Mouse (Mus musculus) fibroblast of lung, adult 2 months (primary cell): ENCODE results near the gene Rasl10b.
A peak's percentile ranks its signal among the peaks of the same experiment; 100 is the strongest.

ENCODE experiments used
- DNase-seq: peaks from one replicate; pipeline ENCODE4 v3.0.0-alpha.2; 2011; ENCODE audit warnings: low read depth

Gene Rasl10b

GRCm38 (mm10) chr11:83432533-83432932, 23.6 kb downstream of the Rasl10b start:
- no peak for DNase-seq

- DNase-seq = no peak
Observed at GRCm38 (mm10) chr11:83437377-83437776, 28.4 kb downstream of the Rasl10b start, which contains the start of gene 1700020L24Rik. TSS of gene 1700020L24Rik (plus strand) at chr11:83437677.

DNA sequence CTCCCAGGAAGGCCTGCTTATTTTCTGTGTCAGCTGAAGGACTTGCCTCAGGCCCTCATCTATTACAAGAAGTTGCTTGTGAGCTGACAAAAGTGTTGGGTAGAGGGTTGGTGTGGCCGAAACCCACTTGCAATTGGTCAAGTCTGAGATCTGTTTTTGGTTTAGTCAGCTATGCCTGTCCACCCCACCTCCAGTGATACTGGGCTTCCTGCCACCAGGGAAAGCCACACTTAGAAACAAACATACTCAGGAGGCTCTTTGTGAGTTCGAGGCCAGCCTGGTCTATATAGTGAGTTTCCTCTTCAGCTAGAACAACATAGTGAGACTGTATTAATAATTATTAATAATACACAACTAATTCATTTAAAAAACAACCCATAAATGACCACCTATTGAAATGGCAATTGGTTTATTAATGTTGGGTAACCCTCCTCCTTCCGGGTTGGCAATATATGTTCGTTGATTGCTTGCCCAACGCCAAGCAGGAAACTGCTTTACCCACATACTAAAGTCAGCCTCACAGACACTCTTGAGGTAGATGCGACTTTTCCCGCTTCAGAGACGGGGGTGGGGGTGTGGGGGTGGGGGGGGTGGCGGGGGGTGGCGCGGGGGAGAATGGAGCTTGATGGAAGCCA, 30.6 kb downstream of the Rasl10b start:
- no peak for DNase-seq

DNA sequence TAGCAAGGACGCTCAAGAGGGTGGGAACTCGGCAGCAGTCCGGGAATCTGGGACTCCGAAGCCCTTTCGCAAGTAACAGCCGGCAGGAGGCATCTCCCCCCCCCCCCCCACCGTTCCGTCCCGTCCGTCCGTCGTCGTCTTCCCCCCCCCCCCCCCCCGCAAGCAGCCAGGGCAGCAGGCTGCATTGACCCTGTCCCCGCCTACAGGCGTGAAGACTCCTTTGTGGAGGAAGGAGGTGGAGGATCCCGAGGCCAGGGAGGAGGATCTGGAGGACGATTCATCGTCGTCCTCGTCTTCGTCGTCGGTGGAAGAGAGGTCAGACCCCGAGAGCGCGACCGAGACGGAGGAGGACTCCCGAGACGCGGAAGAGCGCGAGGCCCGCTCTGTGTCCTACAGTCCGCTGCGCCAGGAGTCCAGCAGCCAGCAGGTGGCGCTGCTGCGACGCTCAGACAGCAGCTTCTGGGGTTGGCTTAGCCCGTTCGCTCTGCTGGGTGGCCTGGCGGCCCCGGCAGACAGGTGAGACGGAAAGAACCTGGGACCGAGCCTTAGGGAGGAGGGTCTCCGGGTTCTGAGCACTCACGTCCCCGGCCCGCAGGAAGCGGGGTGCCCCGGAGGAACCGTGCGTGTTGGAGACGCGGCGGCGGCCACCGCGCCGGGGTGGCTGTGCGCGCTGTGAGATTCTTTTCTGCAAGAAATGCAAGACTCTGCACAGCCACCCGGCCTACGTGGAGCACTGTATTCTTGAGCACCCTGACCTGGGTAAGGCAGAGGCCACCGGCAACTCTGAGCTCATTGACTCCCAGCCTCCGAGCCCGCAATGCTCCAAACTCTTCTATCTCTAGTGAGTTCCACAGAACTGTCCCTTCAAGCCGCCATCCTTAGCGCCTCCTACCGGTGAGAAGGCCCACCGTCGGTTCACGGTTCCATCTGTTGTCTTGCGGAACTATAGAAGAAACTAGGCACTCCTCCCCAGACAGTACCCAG, 31.4 kb downstream of the Rasl10b start:
- DNase-seq = no peak

- DNase-seq = no peak
Observed at GRCm38 (mm10) chr11:83441235-83441634, 32.3 kb downstream of the Rasl10b start.

DNA sequence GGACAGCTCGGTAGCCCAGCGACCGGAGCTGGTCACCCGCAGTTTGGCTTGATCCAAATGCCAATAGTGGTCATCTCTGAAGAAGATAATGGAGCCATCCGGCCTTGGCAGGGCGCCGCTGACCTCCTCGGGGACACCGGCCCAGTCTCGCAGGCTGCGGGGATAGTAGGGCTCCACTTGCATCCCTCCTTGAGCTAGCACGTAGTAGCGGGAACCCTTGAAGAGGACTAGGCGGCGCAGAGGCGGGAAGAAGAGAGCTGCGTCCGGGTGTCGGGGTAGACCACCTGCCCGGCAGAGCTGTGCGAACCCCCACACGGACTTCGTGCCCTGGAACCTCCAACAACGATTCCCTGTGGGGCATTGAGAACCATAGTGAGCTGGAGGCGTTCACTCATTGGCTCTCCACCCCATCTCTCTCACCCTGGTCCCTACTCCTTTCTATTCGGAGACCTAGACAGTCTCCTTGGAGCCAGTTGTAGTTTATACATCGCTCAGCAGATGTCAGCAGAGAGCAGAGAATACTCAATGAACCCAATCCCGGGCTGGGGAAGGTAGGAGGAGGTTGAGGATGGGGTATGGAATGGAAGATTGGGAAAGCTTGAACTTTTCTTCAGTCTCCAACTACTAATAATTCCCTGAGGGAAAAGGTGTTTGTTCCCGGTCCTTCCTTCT, 33.8 kb downstream of the Rasl10b start:
- no peak for DNase-seq

GRCm38 (mm10) chr11:83443824-83444223, 34.9 kb downstream of the Rasl10b start:
- DNase-seq = no peak

DNA sequence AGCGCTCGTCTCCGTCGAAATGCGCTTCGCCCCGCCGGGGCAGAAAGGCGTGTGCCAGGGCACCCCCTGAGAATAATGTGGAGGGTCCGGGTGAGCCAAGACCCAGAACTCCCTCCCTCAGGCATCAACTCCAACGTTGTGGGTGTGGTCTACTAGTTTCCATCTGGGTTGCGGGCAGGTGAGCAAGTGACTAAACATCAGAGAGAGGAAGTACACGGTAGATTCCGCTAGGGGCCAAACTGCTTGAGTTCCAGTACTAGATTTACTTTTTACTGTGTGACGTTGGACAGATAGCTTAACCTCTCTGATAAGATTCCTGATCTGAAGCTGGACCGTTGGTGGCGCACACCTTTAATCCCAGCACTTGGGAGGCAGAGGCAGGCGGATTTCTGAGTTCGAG, 36.1 kb downstream of the Rasl10b start:
- DNase-seq = no peak

DNA sequence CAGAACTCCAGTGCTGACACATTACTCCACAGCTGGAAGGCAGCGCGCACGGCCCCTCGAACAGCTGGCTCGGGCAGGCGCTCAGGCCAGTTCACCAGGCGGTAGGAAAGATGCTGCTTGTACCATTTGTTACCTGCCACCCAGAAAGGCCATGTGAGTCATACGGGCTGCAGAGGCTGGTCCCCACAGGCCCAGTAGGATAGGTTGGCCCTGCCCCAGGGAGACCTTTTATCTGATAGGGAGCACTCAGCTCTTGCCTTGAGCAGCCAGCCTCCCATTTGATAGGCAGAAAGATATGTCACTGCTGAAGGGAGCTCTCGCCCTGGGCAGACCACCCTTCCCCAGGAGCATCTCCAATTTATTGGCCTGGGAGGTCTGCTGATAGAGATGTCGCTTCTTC, 38.7 kb downstream of the Rasl10b start:
- DNase-seq = no peak

GRCm38 (mm10) chr11:83448021-83448926, 39.3 kb downstream of the Rasl10b start:
- no peak for DNase-seq

DNA sequence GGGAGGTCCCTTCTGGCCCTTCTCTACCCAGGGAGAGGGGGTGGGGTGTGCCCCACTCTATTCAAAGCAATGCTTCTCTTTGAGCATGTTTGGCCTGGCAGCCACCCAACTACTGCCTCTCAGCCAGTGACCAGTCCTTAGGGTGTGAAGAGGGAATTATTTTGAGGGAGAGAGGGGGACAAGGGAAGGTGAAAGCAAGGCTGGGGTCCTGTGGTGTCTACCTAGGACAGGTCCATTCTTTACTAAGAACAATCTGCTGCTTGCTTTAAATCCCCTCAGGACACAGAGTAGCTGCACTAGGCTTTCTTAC, 39.9 kb downstream of the Rasl10b start:
- no peak for DNase-seq

GRCm38 (mm10) chr11:83449298-83449697, 40.4 kb downstream of the Rasl10b start:
- no peak for DNase-seq

DNA sequence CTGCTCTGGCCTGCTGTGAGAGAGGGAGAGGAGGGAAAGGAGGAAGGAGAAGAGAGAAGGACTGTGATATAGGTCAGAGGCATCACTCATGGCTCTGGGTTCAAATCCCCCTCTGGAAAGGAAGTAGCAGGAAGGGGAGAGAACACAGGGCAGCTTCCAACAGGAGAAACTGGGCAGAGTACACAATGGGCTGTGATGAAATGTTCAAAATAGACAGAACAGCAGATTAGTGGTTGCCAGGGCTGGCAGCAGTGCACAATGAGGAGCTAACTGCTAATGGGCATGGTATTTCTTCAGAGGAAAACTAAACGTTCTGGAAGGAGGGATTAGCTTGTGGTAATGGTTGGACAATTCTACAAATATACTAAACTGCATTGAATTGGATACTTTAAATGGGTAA, 41.6 kb downstream of the Rasl10b start:
- no peak for DNase-seq

- DNase-seq = no peak
Observed at GRCm38 (mm10) chr11:83451281-83451680, 42.3 kb downstream of the Rasl10b start.

DNA sequence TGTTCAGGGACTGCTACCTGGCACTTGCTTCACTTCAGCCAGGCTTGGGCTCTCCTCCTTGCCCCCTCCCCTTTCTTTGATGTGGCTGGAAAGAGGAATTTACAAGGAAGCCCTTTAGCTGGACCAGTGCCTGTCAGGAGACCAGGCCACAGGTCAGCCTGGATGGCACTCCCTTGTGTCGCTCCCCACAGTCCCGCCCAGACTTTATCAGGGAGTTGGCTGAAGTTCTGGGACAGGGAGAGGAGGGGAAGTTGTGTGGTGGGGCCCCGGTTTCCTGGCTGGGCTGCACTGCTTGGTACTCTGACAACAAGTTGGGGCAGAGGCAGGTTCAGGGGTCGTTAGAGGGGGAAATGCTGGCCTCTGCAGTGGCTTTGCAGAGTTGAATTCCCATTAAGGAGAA, 45.6 kb downstream of the Rasl10b start:
- no peak for DNase-seq

GRCm38 (mm10) chr11:83455608-83456007, 46.7 kb downstream of the Rasl10b start:
- no peak for DNase-seq

- DNase-seq = no peak
Observed at GRCm38 (mm10) chr11:83457257-83457656, 48.3 kb downstream of the Rasl10b start.

DNA sequence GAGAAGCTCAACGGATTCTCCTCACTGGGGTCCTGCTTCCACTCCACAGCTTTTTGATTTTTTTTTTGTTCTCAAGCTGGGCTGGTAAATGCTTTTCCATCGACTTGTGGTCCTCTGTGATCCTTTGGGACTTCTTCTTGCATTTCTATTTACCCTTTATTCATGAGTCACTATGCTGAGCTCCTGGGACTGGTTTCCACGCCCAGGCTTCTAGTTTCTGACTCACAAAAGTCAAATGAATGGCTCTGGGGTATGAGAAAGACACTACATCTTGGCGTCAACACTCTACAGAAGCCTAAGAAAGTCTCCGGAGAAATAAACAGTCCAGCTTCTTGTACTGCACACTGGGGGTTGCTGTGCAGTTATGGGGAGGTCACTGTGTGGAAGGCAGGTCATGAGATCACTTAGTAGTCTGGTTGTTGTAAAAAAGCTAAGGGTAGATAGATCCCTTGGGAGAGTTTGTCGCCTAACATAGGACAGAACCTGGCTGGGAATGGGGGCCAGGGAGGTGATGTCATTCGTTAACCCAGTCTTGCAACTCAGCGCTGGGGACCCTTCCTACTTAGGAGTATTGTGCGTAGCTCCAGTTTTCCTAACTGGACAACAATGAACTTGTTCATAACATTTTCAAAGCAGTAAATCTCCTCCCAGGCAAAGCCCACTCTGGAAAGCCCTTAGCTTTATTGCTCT, 49.1 kb downstream of the Rasl10b start:
- DNase-seq = peak; percentile 93

DNA sequence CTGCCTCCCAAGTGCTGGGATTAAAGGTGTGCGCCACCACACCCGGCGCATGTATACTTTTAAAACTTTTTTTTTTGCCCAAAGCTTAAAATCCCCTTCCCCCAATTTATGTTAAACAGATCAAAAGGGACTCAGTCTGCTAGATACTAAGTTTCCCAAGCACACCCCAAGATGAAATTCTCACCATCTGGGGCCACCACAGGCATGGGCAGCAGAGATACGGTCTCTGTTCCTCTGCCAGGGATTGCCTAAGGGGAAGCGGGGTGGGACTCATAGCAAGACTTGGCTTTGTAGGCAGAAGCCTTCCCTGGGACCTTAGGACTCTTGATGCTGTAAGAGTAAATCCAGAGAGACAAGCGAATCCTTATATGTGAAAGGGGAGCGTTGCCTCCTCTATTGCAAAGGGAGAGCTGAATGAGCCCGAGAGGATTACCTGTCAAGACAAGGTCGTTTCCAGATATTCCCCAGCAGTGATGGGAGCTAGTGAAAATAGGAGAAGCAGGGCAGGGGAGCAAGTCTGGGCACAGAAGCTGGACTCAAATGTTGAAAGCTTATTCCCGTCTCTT, 52.6 kb downstream of the Rasl10b start:
- DNase-seq = no peak

DNA sequence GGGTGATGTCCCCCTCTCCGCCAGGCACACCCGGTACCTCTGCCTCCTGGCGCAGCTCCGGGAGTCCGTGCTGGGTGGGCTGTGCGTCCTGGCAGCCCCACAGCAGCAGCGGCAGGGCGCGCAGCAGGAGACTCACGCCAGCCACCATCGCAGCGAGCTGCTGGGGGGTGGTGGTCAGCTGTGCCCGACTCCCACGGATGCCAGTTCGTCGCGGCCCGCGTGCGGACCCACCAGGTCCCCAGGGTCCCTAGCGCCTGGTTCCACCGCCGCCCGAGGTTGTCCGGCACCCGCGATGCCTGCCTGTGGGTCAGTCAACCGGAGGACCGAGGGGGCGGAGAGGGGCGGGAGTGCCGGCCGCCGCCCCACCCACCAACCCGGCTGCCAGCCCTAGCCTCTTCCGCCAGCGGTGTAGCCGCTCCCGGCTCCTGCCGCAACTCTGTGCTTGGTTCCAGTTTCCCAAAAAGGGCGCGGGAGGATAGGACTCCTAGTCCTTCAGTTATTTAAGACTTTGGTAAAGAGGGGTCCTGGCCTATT, 53.8 kb downstream of the Rasl10b start, which contains the start of gene Mmp28:
Mmp28 (minus strand) TSS at position 361 of the 534 bp plus-strand sequence.
- DNase-seq = no peak
